Mouse (Mus musculus) frontal cortex, postnatal 36 days (tissue): ENCODE measurements at regions not wholly inside any gene's neighbourhood (a gene's known extent, or its start where the extent isn't known, plus 50 kb on each side); places are given as distances from the start of the nearest gene placed in this dataset.
A peak's percentile ranks its signal among the peaks of the same experiment; 100 is the strongest.

Experiments
- DNase-seq, 2 experiments: peaks; one replicate each; pipeline ENCODE4 v3.0.0; 2022; ENCODE audit warnings: low spot score in 2 of 2

- DNase-seq, result no peak
Measured at GRCm38 (mm10) chr2:136617138-136617537, 96.1 kb upstream of the Snap25 start.

GRCm38 (mm10) chr2:136618114-136618513 is 95.1 kb upstream of the Snap25 start:
- no peak for DNase-seq

- no peak for DNase-seq
Measured at GRCm38 (mm10) chr2:136620309-136620708, 92.9 kb upstream of the Snap25 start.

GRCm38 (mm10) chr2:136620969-136621368 is 92.3 kb upstream of the Snap25 start:
- no peak for DNase-seq

GRCm38 (mm10) chr2:136623808-136624489 is 89.3 kb upstream of the Snap25 start:
- no peak for DNase-seq

- no peak for DNase-seq
Measured at GRCm38 (mm10) chr2:136624490-136624850, 88.8 kb upstream of the Snap25 start.

- peak; percentile 19 to 52 for DNase-seq
Measured at GRCm38 (mm10) chr2:136646917-136647316, 66.3 kb upstream of the Snap25 start.

GRCm38 (mm10) chr2:136648606-136649005 is 64.6 kb upstream of the Snap25 start:
- peak; percentile 43 for DNase-seq

- no peak for DNase-seq
Measured at GRCm38 (mm10) chr2:136650721-136651120, 62.5 kb upstream of the Snap25 start.

- DNase-seq, result no peak
Measured at GRCm38 (mm10) chr2:136652206-136653003, 60.8 kb upstream of the Snap25 start.
